Mouse (Mus musculus) megakaryocyte, adult 5-6 weeks (primary cell): Measurements from ENCODE around the gene Fbxl16. TPM values are rescaled to one million over a fixed set of nuclear protein-coding genes. Genes with fewer than 3 reads are reported as not detected.
A peak's percentile ranks its signal among the peaks of the same experiment; 100 is the strongest.

Source experiments
- ATAC-seq: 2 replicates; pipeline ENCODE4 v1.8.0; 2016; ENCODE audit warnings: mild to moderate bottlenecking, inconsistent platforms; ENCODE audit not compliant: poor library complexity, severe bottlenecking
- total RNA-seq, 2 experiments: library from RNA; stranded (forward) in 1 of 2; stranded (reverse) in 1 of 2; fragments of 153-499, 151-499 nt in 1 of 2; fragments of 221-1000, 200-1000 nt in 1 of 2; gene quantifications; 2 replicates each; pipeline versions ENCODE4 v1.2.3 to v1.2.4; 2015 to 2017

Gene Fbxl16
- total RNA-seq, 2 experiments from 2014 or later, result not detected

- no peak for ATAC-seq
Measured at GRCm38 (mm10) chr17:25827546-25828222, 18.8 kb downstream of the Fbxl16 start.

GRCm38 (mm10) chr17:25828223-25828594, 19.3 kb downstream of the Fbxl16 start:
- ATAC-seq, result no peak

- peak; percentile 34 for ATAC-seq
Measured at GRCm38 (mm10) chr17:25828712-25829557, 20.1 kb downstream of the Fbxl16 start, which contains the start of gene Jmjd8. Gene Jmjd8, plus strand, starts transcription at chr17:25828867.

- no peak for ATAC-seq
Measured at GRCm38 (mm10) chr17:25829558-25830017, 20.7 kb downstream of the Fbxl16 start.

GRCm38 (mm10) chr17:25830200-25830753, 21.4 kb downstream of the Fbxl16 start:
- no peak for ATAC-seq

GRCm38 (mm10) chr17:25830806-25831431, 22.0 kb downstream of the Fbxl16 start:
- ATAC-seq, result no peak

GRCm38 (mm10) chr17:25831451-25832281, 22.8 kb downstream of the Fbxl16 start:
- no peak for ATAC-seq

GRCm38 (mm10) chr17:25832436-25833290, 23.8 kb downstream of the Fbxl16 start:
- ATAC-seq, result peak; percentile 86

GRCm38 (mm10) chr17:25833291-25833663, 24.4 kb downstream of the Fbxl16 start, which contains the start of gene Stub1:
Gene Stub1, minus strand, starts transcription at chr17:25833404.
- ATAC-seq, result peak; percentile 52

GRCm38 (mm10) chr17:25833961-25834594, 25.2 kb downstream of the Fbxl16 start:
- no peak for ATAC-seq

- no peak for ATAC-seq
Measured at GRCm38 (mm10) chr17:25834595-25835222, 25.8 kb downstream of the Fbxl16 start.

- ATAC-seq, result no peak
Measured at GRCm38 (mm10) chr17:25835301-25835700, 26.4 kb downstream of the Fbxl16 start.

GRCm38 (mm10) chr17:25835816-25836215, 26.9 kb downstream of the Fbxl16 start:
- ATAC-seq, result no peak

- no peak for ATAC-seq
Measured at GRCm38 (mm10) chr17:25836397-25837075, 27.7 kb downstream of the Fbxl16 start.

GRCm38 (mm10) chr17:25837076-25837410, 28.2 kb downstream of the Fbxl16 start, which contains the start of gene Rhbdl1:
Gene Rhbdl1, minus strand, starts transcription at chr17:25837295.
- no peak for ATAC-seq

- no peak for ATAC-seq
Measured at GRCm38 (mm10) chr17:25837533-25837932, 28.6 kb downstream of the Fbxl16 start.

- no peak for ATAC-seq
Measured at GRCm38 (mm10) chr17:25838904-25839303, 30.0 kb downstream of the Fbxl16 start.
